Mouse (Mus musculus) thymus, postnatal 25 days (tissue): Measurements from ENCODE around the gene Ccdc126.
A peak's percentile ranks its signal among the peaks of the same experiment; 100 is the strongest.

Source experiments
- DNase-seq: peaks from one replicate; pipeline ENCODE4 v3.0.0; 2022

The Ccdc126 gene

DNA sequence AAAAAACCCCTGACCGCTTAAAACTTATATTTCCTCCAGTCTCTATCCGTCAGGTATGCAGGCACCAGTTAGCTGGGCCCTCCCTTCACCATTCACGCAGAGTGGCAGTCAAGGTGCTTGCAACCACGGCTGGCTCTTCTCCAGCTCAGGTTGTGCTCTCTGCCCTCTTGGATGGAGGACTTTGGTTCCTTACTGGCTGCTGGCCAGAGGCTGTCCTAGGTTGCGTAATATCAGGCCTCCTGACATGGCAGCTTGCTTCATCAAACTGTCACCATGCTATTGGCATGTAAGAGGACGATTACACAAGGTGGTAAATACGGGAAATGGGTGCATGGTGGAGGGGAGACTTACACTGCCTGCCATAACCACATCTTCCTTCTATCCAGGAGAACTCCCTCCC lies 30.8 kb downstream of the Ccdc126 start:
- DNase-seq, result no peak

DNA sequence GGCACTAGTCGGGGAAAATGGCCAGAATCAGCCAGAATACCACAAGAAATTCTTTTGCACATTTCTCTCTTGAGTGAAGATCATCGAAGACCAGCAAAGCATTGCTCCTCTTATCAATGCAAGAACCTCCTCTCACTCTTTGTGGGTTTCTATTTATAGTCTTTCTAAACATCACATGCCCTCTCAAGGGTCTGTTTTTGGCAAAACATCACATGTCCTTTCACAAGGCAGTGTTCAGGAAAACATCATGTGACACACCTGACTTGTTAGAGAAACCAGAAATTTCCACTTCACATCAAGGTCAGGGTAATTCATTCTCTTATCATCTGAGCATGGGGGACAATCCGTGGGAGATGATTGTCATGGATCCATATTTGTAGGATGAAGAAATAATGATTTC lies 35.5 kb downstream of the Ccdc126 start:
- no peak for DNase-seq

DNA sequence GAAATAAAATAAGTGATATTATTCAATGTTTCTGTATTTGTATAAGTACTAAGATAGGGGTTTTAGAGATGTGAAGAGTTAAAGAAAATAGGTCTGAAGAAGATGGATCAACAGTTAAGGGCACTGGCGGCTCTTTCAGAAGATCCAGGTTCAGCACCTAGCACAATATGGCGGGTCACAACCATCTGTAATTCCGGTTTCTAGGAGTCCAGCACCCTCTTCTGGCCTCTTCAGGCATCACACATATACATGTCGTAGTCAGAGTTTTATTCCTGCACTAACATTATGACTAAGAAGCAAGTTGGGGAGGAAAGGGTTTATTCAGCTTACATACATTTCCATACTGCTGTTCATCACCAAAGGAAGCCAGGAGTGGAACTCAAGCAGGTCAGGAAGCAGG lies 36.1 kb downstream of the Ccdc126 start:
- DNase-seq, result no peak

DNA sequence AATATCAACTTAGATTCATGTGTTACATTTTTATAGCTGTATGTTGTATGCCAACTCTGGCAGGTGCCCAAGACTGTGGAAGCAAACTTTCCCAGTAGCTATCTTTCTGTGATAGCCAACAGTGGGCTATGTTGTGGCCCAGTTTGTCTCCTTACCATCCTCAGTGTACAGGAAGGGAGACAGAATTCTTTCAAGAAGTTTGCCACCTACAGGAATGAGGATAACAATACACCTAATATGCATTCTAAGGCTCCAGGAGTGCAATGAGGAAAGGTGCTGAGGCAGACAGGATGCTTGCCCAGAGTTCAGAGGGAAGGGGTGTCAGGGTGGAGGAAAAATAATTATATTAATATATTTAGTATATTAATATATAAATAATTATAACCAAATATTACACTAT lies 41.3 kb downstream of the Ccdc126 start:
- no peak for DNase-seq

DNA sequence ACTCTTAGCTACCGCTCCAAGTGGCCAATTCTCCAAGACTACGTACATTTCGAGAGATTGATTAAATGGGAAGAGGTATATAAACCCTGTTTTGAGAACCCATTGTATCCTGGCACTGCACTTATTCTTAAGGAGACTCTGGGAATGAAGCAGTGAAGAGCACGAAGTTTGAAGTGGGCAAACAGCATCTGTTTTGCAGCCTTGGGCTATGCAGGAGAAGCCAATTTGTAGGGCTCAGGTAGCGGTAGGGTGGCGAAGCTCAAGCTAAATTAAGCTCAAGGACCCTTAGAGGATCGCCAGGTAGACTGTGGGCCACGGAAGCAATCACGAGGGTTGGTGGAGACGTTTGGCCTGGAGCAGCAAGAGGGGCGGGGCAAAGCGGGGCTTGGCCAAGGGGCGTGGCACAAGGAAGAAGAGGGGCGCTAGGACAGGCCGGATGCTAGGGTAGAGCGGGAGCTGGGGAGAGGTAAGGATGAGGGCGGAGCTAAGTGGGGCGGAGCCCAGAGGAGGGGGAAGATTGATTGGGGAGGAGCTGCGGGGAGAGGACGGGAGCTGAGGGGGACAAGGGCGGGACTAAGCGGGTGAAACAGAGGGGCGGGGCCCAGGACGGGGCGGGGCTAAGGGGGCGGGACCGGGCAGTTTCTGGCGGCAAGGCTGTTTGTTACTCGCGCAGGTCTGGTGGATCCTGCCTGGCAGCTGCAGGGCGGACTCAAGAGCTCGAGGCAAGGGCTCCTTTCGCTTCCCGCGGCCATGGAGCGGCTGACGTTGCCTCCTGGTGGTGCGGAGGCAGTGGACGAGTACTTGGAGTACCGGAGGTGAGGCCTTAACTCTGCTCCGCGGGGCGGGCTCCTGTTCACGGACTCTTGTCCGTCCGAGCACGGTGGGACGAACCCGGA lies 48.3 kb downstream of the Ccdc126 start, which contains the start of gene Fam221a:
Gene Fam221a, plus strand, starts transcription at position 581 of the 896 bp plus-strand sequence.
- DNase-seq, result peak; percentile 97

DNA sequence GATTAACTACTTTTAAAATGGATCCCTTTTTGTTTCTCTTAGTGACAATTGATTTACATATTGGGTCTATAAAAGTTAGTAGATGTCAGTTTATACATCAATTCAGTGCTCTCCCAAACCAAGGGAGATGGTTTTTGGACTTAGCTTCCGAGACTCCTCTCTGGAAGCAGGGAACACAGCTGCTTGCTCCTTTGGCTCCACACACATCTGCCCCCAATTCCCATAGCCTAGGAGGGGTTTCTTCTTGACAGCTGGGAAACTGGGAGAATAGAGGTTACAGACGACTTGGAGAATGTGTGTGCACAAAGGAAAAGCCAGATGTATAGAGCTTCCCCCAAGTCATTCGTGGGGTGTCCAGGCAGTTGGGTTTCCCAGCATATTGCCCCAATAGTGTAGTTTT lies 49.1 kb downstream of the Ccdc126 start:
- DNase-seq, result no peak

DNA sequence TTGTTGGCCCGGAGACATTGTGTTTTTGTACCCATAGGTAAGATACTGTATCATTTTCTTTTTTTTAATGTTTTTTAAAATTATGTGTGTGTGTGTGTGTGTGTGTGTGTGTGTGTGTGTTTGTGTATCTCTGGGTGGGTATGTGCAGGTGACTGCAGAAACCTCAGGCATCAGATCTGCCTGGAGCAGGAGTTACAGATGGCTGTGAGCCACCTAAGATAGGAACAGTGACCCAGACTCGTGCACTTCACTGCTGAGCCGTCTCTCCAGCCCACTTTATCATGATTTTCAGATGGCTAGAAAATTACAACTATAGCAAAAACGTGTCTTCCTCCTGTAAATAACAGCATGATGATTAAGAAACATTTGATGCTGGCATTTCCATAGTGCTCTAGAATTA lies 53.6 kb downstream of the Ccdc126 start:
- no peak for DNase-seq

DNA sequence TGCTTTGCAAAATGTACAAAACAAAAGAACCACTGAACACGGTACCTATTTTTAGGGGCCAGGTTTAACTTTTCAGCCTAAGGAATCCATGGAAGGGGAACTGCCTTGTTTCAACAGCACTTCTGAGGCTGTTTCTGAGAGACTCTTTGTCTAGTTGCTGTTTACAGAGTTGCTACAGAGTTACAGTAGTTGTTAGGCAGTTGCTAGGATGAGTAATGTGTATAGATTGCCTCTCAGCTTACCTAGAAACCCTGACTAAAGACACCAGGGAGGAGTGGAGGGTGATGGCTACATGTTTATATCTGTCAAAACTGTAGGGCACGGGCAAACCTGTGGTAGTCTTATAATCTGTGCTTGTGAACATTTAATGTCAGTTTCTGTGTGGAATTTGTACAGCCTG lies 54.9 kb downstream of the Ccdc126 start:
- no peak for DNase-seq

DNA sequence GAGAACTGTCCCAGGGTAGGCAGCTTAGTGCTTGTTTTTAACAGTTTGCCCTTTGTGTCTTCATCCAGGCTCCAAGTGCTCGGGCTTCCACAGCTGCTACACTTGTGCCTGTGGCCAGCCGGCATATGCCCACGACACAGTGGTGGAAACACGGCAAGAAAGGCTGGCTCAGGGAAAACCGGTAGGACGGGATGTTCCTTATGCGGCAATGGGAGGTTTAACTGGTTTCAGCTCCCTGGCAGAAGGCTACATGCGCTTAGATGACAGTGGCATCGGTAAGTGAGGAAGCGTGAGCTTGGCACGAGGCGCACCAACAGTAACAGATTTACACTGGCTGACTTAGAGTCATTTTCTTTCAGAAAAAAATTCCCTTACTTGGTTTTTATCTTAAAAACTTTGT lies 59.3 kb downstream of the Ccdc126 start:
- DNase-seq, result no peak
